Mouse (Mus musculus) embryonic facial prominence, embryonic 11.5 days (tissue): ENCODE measurements at regions not wholly inside any gene's neighbourhood (a gene's known extent, or its start where the extent isn't known, plus 50 kb on each side); places are given as distances from the start of the nearest gene placed in this dataset.

Experiments used
- ATAC-seq: fragments of 200-750 bp; cut with Nextera tagmentation; replicated peaks from 2 replicates; pipeline ENCODE4 v1.8.0; 2017; ENCODE audit warnings: low read depth; ENCODE audit not compliant: insufficient number of reproducible peaks, low FRiP score, low TSS enrichment
- DNase-seq: peaks from one replicate; pipeline ENCODE4 v3.0.0-alpha.2; 2015; ENCODE audit warnings: low spot score
- H3K27ac ChIP-seq: fragments of 300-500 bp; sonication (generic); replicated peaks from 2 replicates; pipeline ENCODE4 v1.5.1; 2014; ENCODE audit warnings: mild to moderate bottlenecking, low read depth, low read length, control low read depth
- H3K27me3 ChIP-seq: fragments of 300-500 bp; sonication (generic); 2 replicates; pipeline ENCODE4 v1.6.1; 2014; ENCODE audit warnings: mild to moderate bottlenecking, low read length, moderate library complexity, mixed read lengths; ENCODE audit not compliant: control insufficient read depth, insufficient read depth
- H3K36me3 ChIP-seq: fragments of 300-500 bp; sonication (generic); replicated peaks from 2 replicates; pipeline ENCODE4 v1.6.1; 2014; ENCODE audit warnings: low read depth, mild to moderate bottlenecking, low read length, moderate library complexity, mixed read lengths; ENCODE audit not compliant: control insufficient read depth, insufficient read depth
- H3K4me1 ChIP-seq: fragments of 300-500 bp; sonication (generic); 2 replicates; pipeline ENCODE4 v1.6.1; 2014; ENCODE audit warnings: low read length, mixed read lengths; ENCODE audit not compliant: control insufficient read depth, insufficient read depth
- H3K4me2 ChIP-seq: fragments of 300-500 bp; sonication (generic); 2 replicates; pipeline ENCODE4 v1.6.1; 2014; ENCODE audit warnings: low read depth, mild to moderate bottlenecking, control low read depth, low read length, moderate library complexity
- H3K4me3 ChIP-seq: fragments of 300-500 bp; sonication (generic); 2 replicates; pipeline ENCODE4 v1.5.1; 2014; ENCODE audit warnings: low read depth, low read length, control low read depth
- H3K9ac ChIP-seq: fragments of 300-500 bp; sonication (generic); replicated peaks from 2 replicates; pipeline ENCODE4 v1.6.1; 2014; ENCODE audit warnings: mild to moderate bottlenecking, control low read depth, low read length
- H3K9me3 ChIP-seq: fragments of 300-500 bp; sonication (generic); replicated peaks from 2 replicates; pipeline ENCODE4 v1.6.1; 2016; ENCODE audit warnings: mild to moderate bottlenecking, low read length, inconsistent platforms, mixed read lengths; ENCODE audit not compliant: control insufficient read depth
- WGBS: fragments of 180-500 bp; shearing (Covaris S2); extraction: QIAGEN DNeasy Blood & Tissue Kit; methylation state at CpG from one replicate; pipeline ENCODE4 v1.1.7; 2014; 5-methylcytosine and 5-hydroxymethylcytosine counted together

- Histone ChIP-seq H3K27me3 (no peaks in the 10 kb centered on the region), H3K4me1 (no peaks in the 10 kb centered on the region), H3K4me3 (no peak overlapping the region), H3K27ac (no peak overlapping the region), H3K9me3 (no peaks in the 10 kb centered on the region), H3K36me3 (no peaks in the 10 kb centered on the region), H3K4me2 (no peak overlapping the region), H3K9ac (no peak overlapping the region)
- ATAC-seq (no peak), DNase-seq (no peak)
- 79% methylated on average over 12 of the region's 12 CpGs for WGBS
Measured at GRCm38 (mm10) chr10:25588611-25589315, 52.7 kb upstream of the Smlr1 start.
